Mouse (Mus musculus): ENCODE data around the gene Pcnx2.

GRCm38 (mm10) chr8:125808826-125809225 lies 89.3 kb downstream of the Pcnx2 start:
- TF ChIP-seq E2F4 (IDR thresholded peaks at IDR 0.05; ENCODE audit: insufficient read depth) (no peak), POLR2A (IDR thresholded peaks at IDR 0.05; ENCODE audit: insufficient read length, low read depth) (no peak)

All from myocyte (in vitro differentiated cells).